Mouse (Mus musculus): Measurements from ENCODE around the gene Sec23ip.

- TF ChIP-seq HCFC1 (IDR thresholded peaks at IDR 0.05; ENCODE audit: borderline replicate concordance, insufficient read depth, low read length) (no peak), MAFK (IDR thresholded peaks at IDR 0.05; ENCODE audit: insufficient read depth, low read depth, low read length) (no peak)
Measured at GRCm38 (mm10) chr7:128793464-128793863, 48.7 kb downstream of the Sec23ip start.

All from ES-E14 (cell line).